Mouse (Mus musculus) liver, embryonic 14.5 days (tissue): ENCODE measurements at regions not wholly inside any gene's neighbourhood (a gene's known extent, or its start where the extent isn't known, plus 50 kb on each side); places are given as distances from the start of the nearest gene placed in this dataset.

Experiments
- CTCF ChIP-seq: IDR thresholded peaks from 2 replicates; pipeline ENCODE4 v1.5.1; 2016; ENCODE audit warnings: antibody characterized with exemption, low read depth, control low read depth
- EP300 ChIP-seq: IDR thresholded peaks from 2 replicates; pipeline ENCODE4 v1.6.1; 2016; ENCODE audit warnings: antibody characterized with exemption, low read depth

GRCm38 (mm10) chr8:40132662-40133257 is 542.1 kb upstream of the Adam24 start:
- TF ChIP-seq EP300: no peak
- TF ChIP-seq CTCF: peak; percentile 33; the same call in 1 of the 2 replicates
